8 mouse cellular contexts compared by ENCODE assay signal in genomic region chr14:120302913-120303548, GRCm38 (mm10). TPM values are rescaled to one million over a fixed set of nuclear protein-coding genes. Genes with fewer than 3 reads are reported as not detected.
A peak's percentile ranks its signal among the peaks of the same experiment; 100 is the strongest.
DNase-seq lines count a peak whose midpoint lies in the region; ATAC-seq and TF ChIP-seq lines count a peak whose summit lies in the region.

No protein-coding gene starts in this region.

- H3K9me3 ChIP-seq in heart, embryonic 16.5 days (replicated peaks; ENCODE audit: control insufficient read depth, low read length): no peaks in the 10 kb centered on the region
- no peaks in the 10 kb centered on the region for H3K9me3 ChIP-seq in liver, embryonic 16.5 days (replicated peaks; ENCODE audit: control insufficient read depth, low read length)

- peak; percentile 34; the same call in 1 of the 2 replicates for ATAC-seq in heart, embryonic 16.5 days (replicated peaks; ENCODE audit: extremely low read depth, insufficient read depth, low FRiP score)
- ATAC-seq in liver, embryonic 16.5 days (ENCODE audit: low read depth): no peak

- no peaks in the 10 kb centered on the region for H3K36me3 ChIP-seq in liver, adult 2 months (ENCODE audit: control insufficient read depth, insufficient read depth, low read length)
- no peaks in the 10 kb centered on the region for H3K36me3 ChIP-seq in heart, embryonic 16.5 days (ENCODE audit: control insufficient read depth, insufficient read depth)
- no peaks in the 10 kb centered on the region for H3K36me3 ChIP-seq in liver, embryonic 16.5 days (ENCODE audit: control insufficient read depth, insufficient read depth)

- WGBS in liver, adult 2 months: 29% methylated on average over 6 of the region's 6 CpGs
- 24% methylated on average over 6 of the region's 6 CpGs for WGBS in heart, embryonic 16.5 days
- 24% methylated on average over 6 of the region's 6 CpGs for WGBS in liver, embryonic 16.5 days (ENCODE audit: insufficient replicate concordance)

- no peak for TF ChIP-seq POLR2A in liver, adult 2 months (IDR thresholded peaks at IDR 0.05; ENCODE audit: extremely low read depth, insufficient read depth, low read length)

- peaks cover 17% of the 10 kb centered on the region for H3K4me1 ChIP-seq in liver, adult 2 months (ENCODE audit: control insufficient read depth, insufficient read depth, low read length)
- H3K4me1 ChIP-seq in brown adipose tissue, adult 24 weeks (ENCODE audit: control insufficient read depth, insufficient read depth, insufficient read length, low read length): peaks cover 38% of the 10 kb centered on the region
- H3K4me1 ChIP-seq in heart, embryonic 16.5 days (ENCODE audit: control insufficient read depth, insufficient read depth, low read length): peaks cover 60% of the 10 kb centered on the region
- peaks cover 12% of the 10 kb centered on the region for H3K4me1 ChIP-seq in liver, embryonic 16.5 days (ENCODE audit: control insufficient read depth, low read depth, low read length)

- no peak overlapping the region for H3K4me3 ChIP-seq in liver, adult 2 months (ENCODE audit: insufficient read depth, low read depth, low read length)
- no peak overlapping the region for H3K4me3 ChIP-seq in brown adipose tissue, adult 24 weeks (ENCODE audit: insufficient read depth, low read depth, low read length)
- no peak overlapping the region for H3K4me3 ChIP-seq in heart, embryonic 16.5 days (ENCODE audit: low read length)
- H3K4me3 ChIP-seq in liver, embryonic 16.5 days (ENCODE audit: low read depth, low read length): peak overlapping the region; percentile 6; the same call in 1 of the 2 replicates

- H3K27ac ChIP-seq in liver, adult 2 months (replicated peaks; ENCODE audit: insufficient read depth, low read depth, low read length): 0 out of 2 replicates have a peak overlapping the region, but pooled peaks have one; percentile 3
- H3K27ac ChIP-seq in brown adipose tissue, adult 24 weeks (replicated peaks; ENCODE audit: low read depth, low read length): peak overlapping the region; percentile 50
- peak overlapping the region; percentile 85 for H3K27ac ChIP-seq in heart, embryonic 16.5 days (ENCODE audit: low read length)
- peak overlapping the region; percentile 41 for H3K27ac ChIP-seq in liver, embryonic 16.5 days (ENCODE audit: low read length)

- peak overlapping the region; percentile 43 for H3K4me2 ChIP-seq in heart, embryonic 16.5 days (ENCODE audit: low read depth, low read length)
- peak overlapping the region; percentile 8; the same call in 1 of the 2 replicates for H3K4me2 ChIP-seq in liver, embryonic 16.5 days (ENCODE audit: low read depth, low read length)

- H3K9ac ChIP-seq in liver, adult 2 months (ENCODE audit: low read depth, low read length): no peak overlapping the region
- H3K9ac ChIP-seq in heart, embryonic 16.5 days (ENCODE audit: low read length): peak overlapping the region; percentile 59
- H3K9ac ChIP-seq in liver, embryonic 16.5 days (ENCODE audit: low read depth, low read length): no peak overlapping the region

- peak; percentile 57 for DNase-seq in liver, adult 2 months (ENCODE audit: extremely low read depth, low read depth, low spot score)
- no peak for DNase-seq in liver
- no peak for DNase-seq in T-cell, adult 2 months (ENCODE audit: low spot score)
- no peak for DNase-seq in embryo, embryonic 11 days
- DNase-seq in urinary bladder, adult 2 months (ENCODE audit: low spot score): no peak

- TF ChIP-seq CTCF in liver, adult 2 months (IDR thresholded peaks at IDR 0.05; ENCODE audit: low read depth, low read length): no peak

- H3K27me3 ChIP-seq in liver, adult 2 months (ENCODE audit: control insufficient read depth, insufficient read depth, low read length): no peaks in the 10 kb centered on the region
- no peaks in the 10 kb centered on the region for H3K27me3 ChIP-seq in heart, embryonic 16.5 days (ENCODE audit: control insufficient read depth, insufficient read depth, low read length)
- no peaks in the 10 kb centered on the region for H3K27me3 ChIP-seq in liver, embryonic 16.5 days (ENCODE audit: control insufficient read depth, insufficient read depth, low read depth, low read length)

- peaks cover 16% of the 10 kb centered on the region; the same call in 1 of the 2 replicates for H3K79me2 ChIP-seq in liver, adult 2 months (ENCODE audit: control insufficient read depth, insufficient read depth, low read length)

RNA-seq across cellular contexts. Expression of gene Mbnl2, which starts 27.6 kb away (rescaled TPM):
- 32.2 and 35.2 TPM in 2 replicates for total RNA-seq in liver, adult 2 months (2014; rRNA removed)
- 16.4 and 17.5 TPM in 2 replicates for polyA plus RNA-seq in liver, adult 2 months (2012; rRNA removed)
- 152 and 170 TPM in 2 replicates for polyA plus RNA-seq in brown adipose tissue, adult 24 weeks (2012; ENCODE audit: insufficient read depth, insufficient read length, missing spikeins)
- polyA plus RNA-seq in heart, embryonic 16.5 days (2015; fragmentation: Nextera tagmentation; extraction: Ambion mirVana): 129 and 142 TPM in 2 replicates
- polyA plus RNA-seq in liver, embryonic 16.5 days (2015; fragmentation: Nextera tagmentation; extraction: Ambion mirVana): 15.9 and 19.3 TPM in 2 replicates
- polyA plus RNA-seq in urinary bladder, adult 2 months (2012; rRNA removed): 161 and 178 TPM in 2 replicates

Comparison
In these comparisons a context has a peak if more than half of its experiments do, and no peak if none do; other contexts are left out.
1. H3K27ac ChIP-seq: peak in every context shown above with its lines; median percentile 85 in heart, embryonic 16.5 days; 50 in brown adipose tissue, adult 24 weeks; 41 in liver, embryonic 16.5 days; 3 in liver, adult 2 months.